Mouse (Mus musculus): ENCODE data around the gene Fam171a1. TPM values are rescaled to one million over a fixed set of nuclear protein-coding genes. Genes with fewer than 3 reads are reported as not detected.

The Fam171a1 gene
- polyA plus RNA-seq, 1 experiment, result 41.3 TPM

- Histone ChIP-seq H3K4me1 (ENCODE audit: control insufficient read depth, insufficient read depth, low read length) (no peaks in the 10 kb centered on the region; the same call in 1 of the 2 replicates), H3K27ac (ENCODE audit: insufficient read depth, low read length) (no peak overlapping the region)
These were observed 5.2 kb upstream of the Fam171a1 start for GRCm38 (mm10) chr2:3108834-3109233.

GRCm38 (mm10) chr2:3117855-3118202 is 3.8 kb downstream of the Fam171a1 start:
- no peak overlapping the region for H3K27ac ChIP-seq (ENCODE audit: insufficient read depth, low read length)
- no peak for TF ChIP-seq CTCF (IDR thresholded peaks at IDR 0.05; ENCODE audit: extremely low read depth, insufficient read depth, low read length)
- TF ChIP-seq POLR2A (IDR thresholded peaks at IDR 0.05; ENCODE audit: extremely low read depth, insufficient read depth, low read length), result no peak

More at GRCm38 (mm10) chr2:3108834-3109233, 5.2 kb upstream of the Fam171a1 start:
- TF ChIP-seq POLR2A (IDR thresholded peaks at IDR 0.05; ENCODE audit: extremely low read depth, insufficient read depth, low read length) (no peak), CTCF (IDR thresholded peaks at IDR 0.05; ENCODE audit: extremely low read depth, insufficient read depth, low read length) (no peak)
- H3K4me3 ChIP-seq (ENCODE audit: insufficient read depth, low read length), result no peak overlapping the region

GRCm38 (mm10) chr2:3118203-3118941 is 4.3 kb downstream of the Fam171a1 start:
- Histone ChIP-seq H3K4me1 (ENCODE audit: control insufficient read depth, insufficient read depth, low read length) (peaks cover 3% of the 10 kb centered on the region; the same call in 1 of the 2 replicates), H3K27ac (ENCODE audit: insufficient read depth, low read length) (peak overlapping the region; percentile 91), H3K4me3 (ENCODE audit: insufficient read depth, low read length) (peak overlapping the region; percentile 85)
- peak; percentile 23; the same call in 1 of the 2 replicates for TF ChIP-seq CTCF (IDR thresholded peaks at IDR 0.05; ENCODE audit: extremely low read depth, insufficient read depth, low read length)
- TF ChIP-seq POLR2A (IDR thresholded peaks at IDR 0.05; ENCODE audit: extremely low read depth, insufficient read depth, low read length), result no peak

More at GRCm38 (mm10) chr2:3117855-3118202, 3.8 kb downstream of the Fam171a1 start:
- Histone ChIP-seq H3K4me1 (ENCODE audit: control insufficient read depth, insufficient read depth, low read length) (peaks cover 3% of the 10 kb centered on the region; the same call in 1 of the 2 replicates), H3K4me3 (ENCODE audit: insufficient read depth, low read length) (peak overlapping the region; percentile 85)

GRCm38 (mm10) chr2:3118969-3119368 is 4.9 kb downstream of the Fam171a1 start:
- H3K27ac ChIP-seq (ENCODE audit: insufficient read depth, low read length), result 0 out of 2 replicates have a peak overlapping the region, but pooled peaks have one; percentile 42

DNA sequence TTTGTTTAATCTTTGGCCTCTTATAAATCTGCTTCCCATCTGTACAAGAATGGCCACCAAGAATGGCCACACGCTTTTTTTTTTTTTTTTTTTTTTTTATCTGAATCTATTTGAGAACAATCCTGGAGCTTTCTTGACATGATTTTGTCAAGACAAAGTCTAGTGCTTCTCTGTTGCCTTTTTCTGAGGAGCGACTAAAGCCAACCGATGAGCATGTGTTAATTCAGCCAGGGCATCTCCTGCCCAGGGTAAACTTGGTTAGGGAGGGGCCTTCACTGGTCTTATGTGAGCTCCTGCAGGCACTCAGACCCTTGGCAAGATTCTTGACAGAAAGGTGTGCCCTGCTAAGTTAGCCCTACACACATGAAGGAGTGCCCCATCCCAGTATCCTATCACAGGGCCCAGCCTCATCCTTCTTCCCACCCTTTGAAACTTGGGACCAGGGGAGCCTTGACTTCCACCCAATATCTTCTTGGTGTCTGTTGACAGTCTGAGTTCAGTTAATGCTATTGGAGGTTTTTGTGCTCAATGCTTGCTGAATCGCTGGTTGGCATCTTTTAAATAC is 5.4 kb downstream of the Fam171a1 start:
- peak overlapping the region; percentile 42; the same call in 1 of the 2 replicates for H3K27ac ChIP-seq (ENCODE audit: insufficient read depth, low read length)

More at GRCm38 (mm10) chr2:3118969-3119368, 4.9 kb downstream of the Fam171a1 start:
- no peak for TF ChIP-seq CTCF (IDR thresholded peaks at IDR 0.05; ENCODE audit: extremely low read depth, insufficient read depth, low read length)
- no peak for TF ChIP-seq POLR2A (IDR thresholded peaks at IDR 0.05; ENCODE audit: extremely low read depth, insufficient read depth, low read length)
- H3K4me3 ChIP-seq (ENCODE audit: insufficient read depth, low read length), result peak overlapping the region; percentile 85
- H3K4me1 ChIP-seq (ENCODE audit: control insufficient read depth, insufficient read depth, low read length), result peaks cover 3% of the 10 kb centered on the region; the same call in 1 of the 2 replicates

DNA sequence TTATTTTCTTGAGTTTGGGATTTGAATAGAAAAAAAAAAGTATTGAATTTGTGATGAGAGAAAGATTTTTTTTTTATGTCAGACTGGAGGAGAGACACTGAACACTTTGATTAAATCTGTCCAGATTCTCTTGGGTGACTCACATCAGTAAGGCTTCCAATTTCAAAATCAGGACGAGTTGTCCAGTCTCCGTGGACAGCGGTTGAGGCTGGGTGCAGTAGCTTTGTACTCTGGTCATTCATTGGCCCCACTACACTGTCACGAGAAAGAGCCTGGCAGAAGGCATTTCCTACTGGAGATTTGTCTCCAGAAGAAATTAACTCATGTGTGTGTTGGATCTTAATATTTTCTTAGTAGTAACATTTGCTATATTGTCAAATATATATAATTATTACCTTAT is 8.5 kb downstream of the Fam171a1 start:
- Histone ChIP-seq H3K27ac (ENCODE audit: insufficient read depth, low read length) (no peak overlapping the region), H3K4me3 (ENCODE audit: insufficient read depth, low read length) (no peak overlapping the region), H3K4me1 (ENCODE audit: control insufficient read depth, insufficient read depth, low read length) (peaks cover 3% of the 10 kb centered on the region; the same call in 1 of the 2 replicates)
- no peak for TF ChIP-seq CTCF (IDR thresholded peaks at IDR 0.05; ENCODE audit: extremely low read depth, insufficient read depth, low read length)

More for the DNA sequence above, 5.4 kb downstream of the Fam171a1 start:
- H3K4me1 ChIP-seq (ENCODE audit: control insufficient read depth, insufficient read depth, low read length), result peaks cover 3% of the 10 kb centered on the region; the same call in 1 of the 2 replicates
- no peak for TF ChIP-seq CTCF (IDR thresholded peaks at IDR 0.05; ENCODE audit: extremely low read depth, insufficient read depth, low read length)
- no peak for TF ChIP-seq POLR2A (IDR thresholded peaks at IDR 0.05; ENCODE audit: extremely low read depth, insufficient read depth, low read length)
- H3K4me3 ChIP-seq (ENCODE audit: insufficient read depth, low read length), result peak overlapping the region; percentile 85

DNA sequence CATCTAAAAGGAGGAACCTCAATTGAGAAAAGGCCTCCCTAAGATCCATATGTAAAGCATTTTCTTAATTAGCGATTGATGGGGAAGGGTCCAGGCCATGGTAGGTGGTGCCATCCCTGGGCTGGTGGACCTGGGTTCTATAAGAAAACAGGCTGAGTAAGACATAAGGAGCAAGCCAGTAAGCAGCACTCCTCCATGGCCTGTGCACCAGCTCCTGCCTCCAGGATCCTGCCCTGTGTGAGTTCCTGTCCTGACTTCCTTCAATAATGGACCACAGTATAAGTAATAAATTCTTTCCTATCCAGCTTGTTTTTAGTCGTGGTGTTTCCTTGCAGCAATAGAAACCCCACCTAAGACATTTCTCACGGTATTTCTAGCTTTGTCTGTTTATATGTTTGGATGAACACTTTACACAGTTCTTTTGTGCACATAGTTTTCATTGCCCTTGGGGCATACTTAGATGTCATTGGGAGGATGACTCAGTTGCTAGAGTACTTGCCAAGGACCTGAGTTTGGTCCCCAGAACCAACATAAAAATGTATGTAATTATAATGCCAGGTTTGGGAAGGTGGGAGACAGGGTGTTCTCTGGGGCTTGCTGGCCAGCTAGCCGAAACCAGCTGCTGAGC is 13.3 kb downstream of the Fam171a1 start:
- peaks cover 3% of the 10 kb centered on the region for H3K4me1 ChIP-seq (ENCODE audit: control insufficient read depth, insufficient read depth, low read length)
- no peak for TF ChIP-seq CTCF (IDR thresholded peaks at IDR 0.05; ENCODE audit: extremely low read depth, insufficient read depth, low read length)
- TF ChIP-seq POLR2A (IDR thresholded peaks at IDR 0.05; ENCODE audit: extremely low read depth, insufficient read depth, low read length), result no peak
- no peak overlapping the region for H3K27ac ChIP-seq (ENCODE audit: insufficient read depth, low read length)
- H3K4me3 ChIP-seq (ENCODE audit: insufficient read depth, low read length), result no peak overlapping the region

- Histone ChIP-seq H3K4me1 (ENCODE audit: control insufficient read depth, insufficient read depth, low read length) (peaks cover 3% of the 10 kb centered on the region), H3K27ac (ENCODE audit: insufficient read depth, low read length) (no peak overlapping the region), H3K4me3 (ENCODE audit: insufficient read depth, low read length) (no peak overlapping the region)
- TF ChIP-seq POLR2A (IDR thresholded peaks at IDR 0.05; ENCODE audit: extremely low read depth, insufficient read depth, low read length) (no peak), CTCF (IDR thresholded peaks at IDR 0.05; ENCODE audit: extremely low read depth, insufficient read depth, low read length) (no peak)
These were observed 14.4 kb downstream of the Fam171a1 start for GRCm38 (mm10) chr2:3128344-3128871.

- peaks cover 3% of the 10 kb centered on the region for H3K4me1 ChIP-seq (ENCODE audit: control insufficient read depth, insufficient read depth, low read length)
- no peak overlapping the region for H3K27ac ChIP-seq (ENCODE audit: insufficient read depth, low read length)
- H3K4me3 ChIP-seq (ENCODE audit: insufficient read depth, low read length), result no peak overlapping the region
- TF ChIP-seq POLR2A (IDR thresholded peaks at IDR 0.05; ENCODE audit: extremely low read depth, insufficient read depth, low read length) (no peak), CTCF (IDR thresholded peaks at IDR 0.05; ENCODE audit: extremely low read depth, insufficient read depth, low read length) (no peak)
These were observed 14.9 kb downstream of the Fam171a1 start for GRCm38 (mm10) chr2:3128910-3129309.
